Mouse (Mus musculus) MEL (cell line): ENCODE data around the gene Palld. TPM values are rescaled to one million over a fixed set of nuclear protein-coding genes. Genes with fewer than 3 reads are reported as not detected.

Source experiments
- DNase-seq: peaks from one replicate; pipeline ENCODE4 v3.0.0; 2011; ENCODE audit warnings: low read depth, low spot score
- H3K27ac ChIP-seq: 2 replicates; pipeline ENCODE4 v1.5.1; 2012; ENCODE audit warnings: low read depth, mild to moderate bottlenecking, control low read depth, low read length, moderate library complexity; ENCODE audit not compliant: control insufficient read depth
- H3K27me3 ChIP-seq, 2 experiments: fragments of 150-350 bp in 1 of 2; sonication (generic) in 1 of 2; 2 replicates each; pipeline ENCODE4 v1.6.1; 2012; ENCODE audit warnings: low read length in 2 of 2, mild to moderate bottlenecking in 2 of 2, improper control_type of control experiment in 1 of 2, moderate library complexity in 1 of 2; ENCODE audit not compliant: insufficient read depth in 2 of 2, control insufficient read depth in 1 of 2
- H3K36me3 ChIP-seq, 2 experiments: 2 replicates each; pipeline ENCODE4 v1.6.1; 2012 to 2014; ENCODE audit warnings: low read length in 2 of 2, improper control_type of control experiment in 1 of 2, inconsistent platforms in 1 of 2, mild to moderate bottlenecking in 1 of 2; ENCODE audit not compliant: insufficient read depth in 2 of 2, control insufficient read depth in 1 of 2
- H3K4me1 ChIP-seq, 2 experiments: fragments of 150-350 bp in 1 of 2; sonication (generic) in 1 of 2; 2 replicates each; pipeline ENCODE4 v1.6.1; 2012; ENCODE audit warnings: low read length in 2 of 2, improper control_type of control experiment in 1 of 2, mild to moderate bottlenecking in 1 of 2; ENCODE audit not compliant: insufficient read depth in 2 of 2, control insufficient read depth in 1 of 2
- H3K4me3 ChIP-seq, 2 experiments: fragments of 150-350 bp in 1 of 2; sonication (generic) in 1 of 2; 2 replicates each; pipeline ENCODE4 v1.5.1; 2012; ENCODE audit warnings: low read depth in 2 of 2, low read length in 2 of 2, mild to moderate bottlenecking in 2 of 2, moderate library complexity in 2 of 2, control low read depth in 1 of 2, improper control_type of control experiment in 1 of 2; ENCODE audit not compliant: control insufficient read depth in 1 of 2, insufficient read depth in 1 of 2
- H3K79me2 ChIP-seq: 2 replicates; pipeline ENCODE4 v1.6.1; 2012; ENCODE audit warnings: mild to moderate bottlenecking, low read length, moderate library complexity; ENCODE audit not compliant: control insufficient read depth, poor library complexity, insufficient read depth
- H3K9ac ChIP-seq: 2 replicates; pipeline ENCODE4 v1.6.1; 2012; ENCODE audit warnings: low read depth, mild to moderate bottlenecking, control low read depth, low read length, moderate library complexity; ENCODE audit not compliant: control insufficient read depth, poor library complexity, severe bottlenecking
- H3K9me3 ChIP-seq: fragments of 150-350 bp; sonication (generic); replicated peaks from 2 replicates; pipeline ENCODE4 v1.6.1; 2012; ENCODE audit warnings: mild to moderate bottlenecking, low read length, improper control_type of control experiment, moderate library complexity; ENCODE audit not compliant: insufficient read depth
- CHD2 ChIP-seq: IDR thresholded peaks from 2 replicates; pipeline ENCODE4 v1.6.1; 2011; ENCODE audit warnings: low read length, improper control_type of control experiment
- ELF1 ChIP-seq: IDR thresholded peaks from 2 replicates; pipeline ENCODE4 v1.6.1; 2014; ENCODE audit warnings: low read depth, mild to moderate bottlenecking, inconsistent platforms, low read length, improper control_type of control experiment, moderate library complexity
- EP300 ChIP-seq, 2 experiments: IDR thresholded peaks; 2 replicates each; pipeline ENCODE4 v1.6.1; 2011; ENCODE audit warnings: improper control_type of control experiment in 2 of 2, low read length in 2 of 2, low read depth in 1 of 2, mild to moderate bottlenecking in 1 of 2
- ETS1 ChIP-seq: IDR thresholded peaks from 2 replicates; pipeline ENCODE4 v1.6.1; 2012; ENCODE audit warnings: low read depth, mild to moderate bottlenecking, inconsistent platforms, low read length, improper control_type of control experiment, moderate library complexity
- GABPA ChIP-seq: IDR thresholded peaks from 2 replicates; pipeline ENCODE4 v1.6.1; 2012; ENCODE audit warnings: low read depth, mild to moderate bottlenecking, inconsistent platforms, low read length, improper control_type of control experiment, moderate library complexity
- HCFC1 ChIP-seq: IDR thresholded peaks from 2 replicates; pipeline ENCODE4 v1.6.1; 2012; ENCODE audit warnings: low read depth, mild to moderate bottlenecking, inconsistent platforms, low read length, improper control_type of control experiment, moderate library complexity
- MAX ChIP-seq: IDR thresholded peaks from 2 replicates; pipeline ENCODE4 v1.6.1; 2011; ENCODE audit warnings: low read length, improper control_type of control experiment
- MXI1 ChIP-seq: IDR thresholded peaks from 2 replicates; pipeline ENCODE4 v1.6.1; 2011; ENCODE audit warnings: mild to moderate bottlenecking, low read depth, low read length, improper control_type of control experiment
- POLR2A ChIP-seq, 2 experiments: IDR thresholded peaks; 2 replicates each; pipeline ENCODE4 v1.6.1; 2011 to 2012; ENCODE audit warnings: low read length in 2 of 2, mild to moderate bottlenecking in 2 of 2, control low read depth in 1 of 2, improper control_type of control experiment in 1 of 2, low read depth in 1 of 2, moderate library complexity in 1 of 2; ENCODE audit not compliant: control insufficient read depth in 1 of 2, insufficient read depth in 1 of 2, poor library complexity in 1 of 2
- POLR2AphosphoS2 ChIP-seq: IDR thresholded peaks from 2 replicates; pipeline ENCODE4 v1.6.1; 2011; ENCODE audit warnings: low read length, improper control_type of control experiment
- RAD21 ChIP-seq: IDR thresholded peaks from 2 replicates; pipeline ENCODE4 v1.6.1; 2011; ENCODE audit warnings: mild to moderate bottlenecking, low read depth, low read length, improper control_type of control experiment
- TAL1 ChIP-seq: IDR thresholded peaks from 2 replicates; pipeline ENCODE4 v1.6.1; 2012; ENCODE audit warnings: mild to moderate bottlenecking, inconsistent platforms, low read length, moderate library complexity, mixed read lengths
- TBP ChIP-seq: IDR thresholded peaks from 2 replicates; pipeline ENCODE4 v1.8.0; 2011; ENCODE audit warnings: low read depth, low read length, improper control_type of control experiment
- TCF12 ChIP-seq: IDR thresholded peaks from 2 replicates; pipeline ENCODE4 v1.6.1; 2014; ENCODE audit warnings: low read depth, mild to moderate bottlenecking, inconsistent platforms, low read length, improper control_type of control experiment, moderate library complexity
- USF1 ChIP-seq: IDR thresholded peaks from 2 replicates; pipeline ENCODE4 v1.6.1; 2014; ENCODE audit warnings: low read depth, mild to moderate bottlenecking, inconsistent platforms, low read length, improper control_type of control experiment, moderate library complexity
- USF2 ChIP-seq, 2 experiments: IDR thresholded peaks; 2 replicates each; pipeline ENCODE4 v1.6.1; 2011 to 2012; ENCODE audit warnings: improper control_type of control experiment in 2 of 2, low read length in 2 of 2, borderline replicate concordance in 1 of 2, inconsistent platforms in 1 of 2, low read depth in 1 of 2, mild to moderate bottlenecking in 1 of 2; ENCODE audit not compliant: insufficient read depth in 1 of 2
- ZC3H11A ChIP-seq: IDR thresholded peaks from 2 replicates; pipeline ENCODE4 v1.6.1; 2012; ENCODE audit warnings: low read depth, mild to moderate bottlenecking, inconsistent platforms, low read length, improper control_type of control experiment
- ZNF384 ChIP-seq: IDR thresholded peaks from 2 replicates; pipeline ENCODE4 v1.6.1; 2012; ENCODE audit warnings: low read depth, mild to moderate bottlenecking, inconsistent platforms, low read length, improper control_type of control experiment
- polyA plus RNA-seq, 2 experiments: library from polyadenylated mRNA; stranded (reverse) in 1 of 2; unstranded in 1 of 2; fragments of >175 nt in 1 of 2; fragments of >200 nt in 1 of 2; gene quantifications; 2 replicates each; pipeline versions ENCODE4 v1.2.1 to v1.2.4; 2012; ENCODE audit warnings: low replicate concordance in 2 of 2, low read depth in 1 of 2; ENCODE audit not compliant: insufficient read length in 2 of 2, insufficient read depth in 1 of 2, missing spikeins in 1 of 2
- total RNA-seq: library from RNA; depleted of rRNA; stranded (reverse); fragments of 300-350 nt; gene quantifications from 2 replicates; pipeline ENCODE4 v1.2.3, GENCODE M21; 2012

Palld gene
- total and polyA plus RNA-seq, 3 experiments = 0.23 to 1.9 TPM; not detected in 1

DNA sequence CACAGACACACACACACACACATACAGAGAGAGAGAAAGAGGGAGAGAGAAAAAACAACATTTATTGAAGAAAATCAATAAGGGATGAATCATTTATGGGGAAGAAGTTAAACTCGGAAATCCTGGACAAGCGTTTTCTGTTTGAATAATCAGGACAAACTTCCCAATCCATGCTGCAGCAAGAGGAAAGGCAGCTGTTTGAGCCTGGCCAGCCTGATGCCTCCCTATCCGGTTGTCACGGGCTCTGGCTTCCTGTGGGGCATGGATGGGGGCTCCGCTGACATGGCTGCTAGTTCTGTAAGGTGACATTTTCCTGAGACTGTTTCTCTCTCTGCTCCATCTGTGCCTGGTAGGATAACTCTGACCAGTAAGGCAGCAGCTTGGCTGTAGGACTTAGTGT, 343.0 kb downstream of the Palld start:
- Histone ChIP-seq H3K4me1 (no peaks in the 10 kb centered on the region), H3K27me3 (no peaks in the 10 kb centered on the region; a peak in 1 of 4 replicates), H3K27ac (no peak overlapping the region)
- TF ChIP-seq MAX (no peak), USF1 (no peak), GABPA (no peak), MXI1 (no peak), ELF1 (no peak), POLR2AphosphoS2 (no peak), TAL1 (no peak)
- TF ChIP-seq, all 39 proteins: peak for 0
- no peak overlapping the region for H3K9ac ChIP-seq
- no peak overlapping the region for H3K4me3 ChIP-seq
- DNase-seq = no peak
- no peaks in the 10 kb centered on the region for H3K79me2 ChIP-seq
- H3K9me3 ChIP-seq = no peaks in the 10 kb centered on the region
- no peaks in the 10 kb centered on the region for H3K36me3 ChIP-seq

DNA sequence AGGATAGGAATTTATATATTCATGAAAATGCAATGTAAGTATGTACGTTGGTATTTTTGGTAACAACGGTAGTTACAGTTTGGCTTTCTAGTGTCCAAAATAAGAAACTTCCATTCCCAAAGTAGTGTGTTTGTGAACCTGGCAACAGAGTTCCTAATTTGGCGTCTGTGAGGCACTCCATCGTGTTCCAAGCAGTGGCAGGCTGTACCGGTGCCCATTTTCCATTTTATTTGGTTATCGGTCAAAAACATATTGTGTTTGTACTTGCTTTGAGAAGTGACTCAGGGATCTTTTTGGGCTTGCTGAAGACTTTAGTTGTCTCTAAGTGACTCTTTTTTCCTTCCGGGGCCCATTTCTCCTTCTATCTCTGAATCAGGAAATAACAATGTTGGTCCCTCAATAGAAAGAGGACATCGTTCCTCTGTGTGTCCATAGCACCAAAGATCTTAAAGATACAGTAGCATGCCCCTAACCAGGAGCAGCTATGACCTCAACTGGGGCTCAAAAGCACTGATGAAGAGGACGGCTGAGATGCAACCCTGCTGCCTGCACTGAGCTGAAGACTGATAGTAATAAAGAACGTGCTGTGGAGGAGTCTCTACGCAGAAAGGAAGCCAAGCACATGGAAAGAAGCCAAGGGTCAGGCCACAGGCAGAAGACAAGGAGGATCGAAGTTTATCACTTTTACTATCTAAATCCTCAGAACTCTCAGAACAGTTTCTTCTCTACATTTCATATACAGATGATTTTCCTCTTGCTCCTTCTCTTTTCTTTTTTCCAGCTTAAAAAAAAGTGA, 344.2 kb downstream of the Palld start:
- no peak for DNase-seq
- Histone ChIP-seq H3K36me3 (no peaks in the 10 kb centered on the region), H3K9ac (no peak overlapping the region), H3K4me1 (no peaks in the 10 kb centered on the region), H3K9me3 (no peaks in the 10 kb centered on the region), H3K79me2 (no peaks in the 10 kb centered on the region), H3K27ac (no peak overlapping the region), H3K27me3 (no peaks in the 10 kb centered on the region; a peak in 1 of 4 replicates), H3K4me3 (no peak overlapping the region)
- TF ChIP-seq POLR2AphosphoS2 (no peak), GABPA (no peak), ZC3H11A (no peak), EP300 (IDR thresholded peaks at IDR 0.05; ENCODE audit: low read depth in 1 of 2, low read length in 2 of 2) (no peak), HCFC1 (no peak), POLR2A (IDR thresholded peaks at IDR 0.05; ENCODE audit: control insufficient read depth in 1 of 2, insufficient read depth in 1 of 2, low read depth in 1 of 2, low read length in 2 of 2, poor library complexity in 1 of 2) (no peak), TBP (no peak), RAD21 (no peak), USF1 (no peak), CHD2 (no peak), ETS1 (no peak), USF2 (IDR thresholded peaks at IDR 0.05; ENCODE audit: borderline replicate concordance in 1 of 2, insufficient read depth in 1 of 2, low read depth in 1 of 2, low read length in 2 of 2) (no peak), ZNF384 (no peak), TCF12 (no peak)
